Mouse (Mus musculus) midbrain, postnatal 0 days (tissue): ENCODE measurements around the gene Vmn2r9. TPM values are rescaled to one million over a fixed set of nuclear protein-coding genes. Genes with fewer than 3 reads are reported as not detected.
A peak's percentile ranks its signal among the peaks of the same experiment; 100 is the strongest.
"Not testable (repeated sequence)": the region's sequence is repeated elsewhere in the genome, so short reads cannot be mapped to it uniquely, and the experiment has no call there.

Source experiments
- ATAC-seq: fragments of 200-750 bp; cut with Nextera tagmentation; 2 replicates; pipeline ENCODE4 v1.8.0; 2017; ENCODE audit warnings: moderate number of reproducible peaks, mild to moderate bottlenecking, moderate TSS enrichment, moderate library complexity; ENCODE audit not compliant: low FRiP score
- DNase-seq: peaks from one replicate; pipeline ENCODE4 v3.0.0-alpha.2; 2015; ENCODE audit warnings: low spot score
- H3K27ac ChIP-seq: fragments of 300-500 bp; sonication (generic); 2 replicates; pipeline ENCODE4 v1.5.1; 2014; ENCODE audit warnings: low read depth, mild to moderate bottlenecking, low read length, mixed read lengths
- H3K27me3 ChIP-seq: fragments of 300-500 bp; sonication (generic); 2 replicates; pipeline ENCODE4 v1.6.1; 2014; ENCODE audit warnings: low read length, control low read depth, mixed read lengths; ENCODE audit not compliant: insufficient read depth
- H3K36me3 ChIP-seq: fragments of 300-500 bp; sonication (generic); 2 replicates; pipeline ENCODE4 v1.6.1; 2014; ENCODE audit warnings: low read length, control low read depth, mixed read lengths; ENCODE audit not compliant: insufficient read depth
- H3K4me1 ChIP-seq: fragments of 300-500 bp; sonication (generic); 2 replicates; pipeline ENCODE4 v1.6.1; 2014; ENCODE audit warnings: mild to moderate bottlenecking, control low read depth, antibody characterized with exemption, low read length, mixed read lengths; ENCODE audit not compliant: insufficient read depth
- H3K4me2 ChIP-seq: fragments of 300-500 bp; sonication (generic); 2 replicates; pipeline ENCODE4 v1.6.1; 2014; ENCODE audit warnings: low read depth, mild to moderate bottlenecking, low read length, mixed read lengths; ENCODE audit not compliant: poor library complexity, severe bottlenecking
- H3K4me3 ChIP-seq: fragments of 300-500 bp; sonication (generic); 2 replicates; pipeline ENCODE4 v1.5.1; 2014; ENCODE audit warnings: low read depth, mild to moderate bottlenecking, low read length, moderate library complexity
- H3K9ac ChIP-seq: fragments of 300-500 bp; sonication (generic); replicated peaks from 2 replicates; pipeline ENCODE4 v1.6.1; 2014; ENCODE audit warnings: mild to moderate bottlenecking, low read length, moderate library complexity, mixed read lengths; ENCODE audit not compliant: poor library complexity, severe bottlenecking
- H3K9me3 ChIP-seq: fragments of 300-500 bp; sonication (generic); 2 replicates; pipeline ENCODE4 v1.6.1; 2016; ENCODE audit warnings: low read length, control low read depth
- CTCF ChIP-seq: IDR thresholded peaks from 2 replicates; pipeline ENCODE4 v1.5.1; 2016; ENCODE audit warnings: antibody characterized with exemption, mild to moderate bottlenecking
- WGBS: fragments of 180-500 bp; shearing (Covaris S2); extraction: QIAGEN DNeasy Blood & Tissue Kit; methylation state at CpG from one replicate; pipeline ENCODE4 v1.1.7; 2014; 5-methylcytosine and 5-hydroxymethylcytosine counted together
- polyA plus RNA-seq: library from polyadenylated mRNA; unstranded; fragments of >200 nt; fragmentation: Nextera tagmentation; extraction: Ambion mirVana; gene quantifications from 2 replicates; pipeline ENCODE4 v1.2.1, GENCODE M21; 2015
- total RNA-seq: library from RNA; depleted of rRNA; stranded (reverse); fragments of >200 nt; gene quantifications from 2 replicates; pipeline ENCODE4 v1.2.3, GENCODE M21; 2014; rRNA removed

Vmn2r9 gene
- total RNA-seq (not detected in 2 replicates), polyA plus RNA-seq (not detected in 2 replicates)

DNA sequence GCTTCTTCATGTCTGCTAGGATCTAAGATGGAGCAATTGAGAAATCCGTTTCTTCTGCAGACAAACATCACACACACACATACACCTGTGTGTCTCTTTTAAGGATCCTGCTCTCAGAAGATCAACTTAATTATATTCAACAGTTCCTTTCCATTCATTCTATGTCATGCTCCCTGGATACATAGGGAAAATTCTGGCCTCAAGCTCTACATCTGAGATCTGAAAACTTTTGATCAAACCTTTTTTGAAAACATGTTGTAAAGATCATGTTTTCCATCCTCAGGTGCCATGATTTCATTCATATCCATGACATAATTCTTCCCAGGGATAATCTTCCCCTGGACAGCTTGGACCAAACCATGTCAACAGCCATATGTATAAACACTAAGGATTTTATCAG, at the start of gene Vmn2r9:
Gene Vmn2r9, minus strand, starts transcription at position 101 of the 400 bp plus-strand sequence.
- 68% methylated on average over 1 of the region's 1 CpGs for WGBS

DNA sequence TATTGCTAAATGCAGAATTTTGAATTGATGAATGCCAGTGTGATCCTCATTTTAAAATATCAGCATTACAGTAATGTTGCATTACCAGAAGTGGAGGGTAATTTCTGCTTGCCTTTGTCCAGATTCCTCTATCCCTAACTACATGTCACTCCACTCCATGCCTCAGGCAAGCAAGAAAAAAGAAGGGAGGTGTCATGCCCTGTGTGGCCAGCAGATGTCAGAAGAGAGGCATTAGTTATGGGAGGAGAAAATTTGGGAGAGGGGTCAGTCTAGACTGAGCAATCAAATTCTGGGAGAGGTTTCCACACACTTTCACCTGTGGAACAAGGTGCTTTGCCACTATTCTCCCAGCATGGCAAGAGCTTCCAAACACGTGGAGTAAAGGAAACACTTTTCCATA, 14.3 kb upstream of the Vmn2r9 start:
- not testable (repeated sequence) for H3K4me2 ChIP-seq, H3K4me3 ChIP-seq, H3K27me3 ChIP-seq, H3K9me3 ChIP-seq, H3K9ac ChIP-seq, H3K36me3 ChIP-seq, H3K27ac ChIP-seq, H3K4me1 ChIP-seq, ATAC-seq
- 9% methylated on average over 1 of the region's 1 CpGs for WGBS
- peak; percentile 67 for TF ChIP-seq CTCF
- peak; percentile 1 for DNase-seq

More for the DNA sequence above, at the start of gene Vmn2r9:
- H3K9me3 ChIP-seq, H3K4me3 ChIP-seq, H3K4me2 ChIP-seq, DNase-seq, ATAC-seq, H3K36me3 ChIP-seq, H3K4me1 ChIP-seq, H3K27ac ChIP-seq, H3K9ac ChIP-seq, H3K27me3 ChIP-seq: not testable (repeated sequence)

DNA sequence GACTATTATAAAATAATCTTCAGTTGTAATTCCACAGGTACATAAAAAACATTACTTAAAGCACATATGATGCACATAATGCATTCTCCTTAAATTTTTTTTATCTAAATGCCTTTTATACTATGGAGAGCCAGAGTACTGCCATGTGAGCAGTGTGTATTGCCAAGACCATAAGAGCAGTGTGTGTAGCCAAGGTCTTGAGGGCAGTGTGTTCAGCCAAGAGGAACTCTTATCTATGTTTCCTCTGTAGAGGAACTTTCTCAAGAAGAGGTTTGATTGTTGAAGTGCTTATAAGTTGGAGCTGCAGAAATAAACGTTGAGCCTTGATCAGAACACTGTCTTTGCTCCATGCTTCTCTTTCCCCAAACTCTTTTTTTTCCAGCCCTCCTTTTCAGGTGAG, 2.9 kb downstream of the Vmn2r9 start:
- WGBS, result 45% methylated on average over 1 of the region's 1 CpGs
- H3K27me3 ChIP-seq, result no peaks in the 10 kb centered on the region
- no peak for TF ChIP-seq CTCF
- H3K4me2 ChIP-seq, result no peak overlapping the region
- H3K27ac ChIP-seq, result no peak overlapping the region
- no peak overlapping the region for H3K9ac ChIP-seq
- no peak for ATAC-seq
- H3K4me3 ChIP-seq, result no peak overlapping the region
- H3K9me3 ChIP-seq, result no peaks in the 10 kb centered on the region
- H3K36me3 ChIP-seq, result no peaks in the 10 kb centered on the region
- DNase-seq, result no peak
- no peaks in the 10 kb centered on the region for H3K4me1 ChIP-seq

DNA sequence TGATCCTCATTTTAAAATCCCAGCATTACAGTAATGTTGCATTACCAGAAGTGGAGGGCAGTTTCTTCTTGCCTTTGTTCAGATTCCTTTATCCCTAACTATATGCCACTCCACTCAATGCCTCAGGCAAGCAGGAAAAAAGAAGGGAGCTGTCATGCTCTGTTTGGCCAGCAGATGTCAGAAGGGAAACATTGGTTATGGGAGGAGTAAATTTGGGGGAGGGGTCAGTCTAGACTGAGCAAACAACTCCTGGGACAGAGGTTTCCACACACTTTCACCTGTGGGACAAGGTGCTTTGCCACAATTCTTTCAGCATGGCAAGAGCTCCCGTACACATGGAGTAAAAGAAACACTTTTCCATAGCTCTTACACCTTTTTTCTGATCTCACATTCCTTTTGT, 16.2 kb downstream of the Vmn2r9 start:
- Histone ChIP-seq H3K27ac (no peak overlapping the region), H3K4me3 (no peak overlapping the region), H3K9ac (no peak overlapping the region), H3K4me2 (no peak overlapping the region), H3K9me3 (no peaks in the 10 kb centered on the region), H3K4me1 (no peaks in the 10 kb centered on the region), H3K36me3 (no peaks in the 10 kb centered on the region), H3K27me3 (no peaks in the 10 kb centered on the region)
- ATAC-seq (no peak), DNase-seq (peak; percentile 4)
- WGBS, result 79% methylated on average over 1 of the region's 1 CpGs
- peak; percentile 62 for TF ChIP-seq CTCF

DNA sequence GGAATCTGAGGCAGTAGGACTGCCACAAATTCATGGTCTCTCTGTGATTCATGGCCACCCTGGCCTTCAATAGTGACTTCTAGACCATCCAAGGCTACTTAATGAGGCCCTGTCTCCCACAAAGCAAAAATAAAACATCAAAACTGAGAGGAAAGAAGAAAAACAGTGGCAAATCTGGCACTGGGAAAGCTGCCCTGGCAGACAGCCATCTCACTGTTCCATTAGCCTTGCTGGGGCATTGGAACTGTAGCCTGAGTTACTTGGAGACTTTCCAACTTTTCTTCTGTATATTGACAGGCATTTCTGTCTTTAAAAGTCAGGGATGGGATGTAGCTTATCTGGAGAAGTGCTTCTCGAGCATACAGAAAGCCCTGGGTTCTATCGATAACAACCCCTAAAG, 29.1 kb downstream of the Vmn2r9 start:
- no peaks in the 10 kb centered on the region for H3K9me3 ChIP-seq
- peak; percentile 34 for DNase-seq
- ATAC-seq, result no peak
- no peak overlapping the region for H3K27ac ChIP-seq
- no peak overlapping the region for H3K4me3 ChIP-seq
- 63% methylated on average over 2 of the region's 2 CpGs for WGBS
- H3K4me2 ChIP-seq, result no peak overlapping the region
- no peaks in the 10 kb centered on the region for H3K36me3 ChIP-seq
- H3K4me1 ChIP-seq, result no peaks in the 10 kb centered on the region
- no peaks in the 10 kb centered on the region for H3K27me3 ChIP-seq
- no peak overlapping the region for H3K9ac ChIP-seq
- no peak for TF ChIP-seq CTCF

DNA sequence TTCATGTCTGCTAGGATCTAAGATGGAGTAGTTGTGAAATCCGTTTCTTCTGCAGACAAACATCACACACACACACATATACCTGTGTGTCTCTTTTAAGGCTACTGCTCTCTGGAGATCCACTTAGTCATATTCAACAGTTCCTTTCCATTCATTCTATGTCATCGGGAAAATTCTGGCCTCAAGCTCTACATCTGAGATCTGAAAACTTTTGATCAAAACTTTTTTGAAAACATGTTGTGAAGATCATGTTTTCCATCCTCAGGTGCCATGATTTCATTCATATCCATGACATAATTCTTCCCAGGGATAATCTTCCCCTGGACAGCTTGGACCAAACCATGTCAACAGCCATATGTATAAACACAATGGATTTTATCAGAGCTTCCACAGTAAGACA, 43.7 kb downstream of the Vmn2r9 start, which contains the start of gene Vmn2r8:
Gene Vmn2r8, minus strand, starts transcription at position 101 of the 400 bp plus-strand sequence.
- not testable (repeated sequence) for H3K27ac ChIP-seq
- 79% methylated on average over 2 of the region's 2 CpGs for WGBS

More for the DNA sequence above, 43.7 kb downstream of the Vmn2r9 start, which contains the start of gene Vmn2r8:
- ATAC-seq, DNase-seq, H3K27me3 ChIP-seq, H3K36me3 ChIP-seq, H3K9ac ChIP-seq, H3K9me3 ChIP-seq, H3K4me1 ChIP-seq, H3K4me3 ChIP-seq, H3K4me2 ChIP-seq: not testable (repeated sequence)
